Mouse (Mus musculus): ENCODE data around the gene Gsdme. TPM values are rescaled to one million over a fixed set of nuclear protein-coding genes. Genes with fewer than 3 reads are reported as not detected.

The Gsdme gene
- total and polyA plus RNA-seq, 3 experiments, result 0.27 to 1.5 TPM; not detected in 1

GRCm38 (mm10) chr6:50191605-50192004, 72.1 kb downstream of the Gsdme start:
- H3K79me2 ChIP-seq (ENCODE audit: control insufficient read depth, insufficient read depth, low read length, poor library complexity), result no peaks in the 10 kb centered on the region
- H3K27me3 ChIP-seq (ENCODE audit: control insufficient read depth in 1 of 2, insufficient read depth in 2 of 2, low read length in 2 of 2), result no peaks in the 10 kb centered on the region
- no peaks in the 10 kb centered on the region for H3K9me3 ChIP-seq (replicated peaks; ENCODE audit: insufficient read depth, low read length)
- TF ChIP-seq MYB (IDR thresholded peaks at IDR 0.05; ENCODE audit: low read depth, low read length), result no peak
- peaks cover 2 to 12% of the 10 kb centered on the region in 2 experiments; a peak in 3 of 4 replicates for H3K36me3 ChIP-seq (ENCODE audit: control insufficient read depth in 1 of 2, insufficient read depth in 2 of 2, low read length in 2 of 2)
- H3K9ac ChIP-seq (ENCODE audit: control insufficient read depth, low read depth, low read length, poor library complexity, severe bottlenecking), result no peak overlapping the region
- no peak overlapping the region for H3K27ac ChIP-seq (ENCODE audit: control insufficient read depth, low read depth, low read length)
- H3K4me3 ChIP-seq (ENCODE audit: control insufficient read depth in 1 of 2, insufficient read depth in 1 of 2, low read depth in 2 of 2, low read length in 2 of 2), result no peak overlapping the region
- no peaks in the 10 kb centered on the region for H3K4me1 ChIP-seq (ENCODE audit: control insufficient read depth in 1 of 2, insufficient read depth in 2 of 2, low read length in 2 of 2)
- DNase-seq (ENCODE audit: low read depth, low spot score), result no peak

GRCm38 (mm10) chr6:50189376-50189775, 74.3 kb downstream of the Gsdme start:
- TF ChIP-seq USF2 (IDR thresholded peaks at IDR 0.05; ENCODE audit: borderline replicate concordance in 1 of 2, insufficient read depth in 1 of 2, low read depth in 1 of 2, low read length in 2 of 2) (no peak), BHLHE40 (IDR thresholded peaks at IDR 0.05; ENCODE audit: borderline replicate concordance, low read depth, low read length) (no peak), RAD21 (IDR thresholded peaks at IDR 0.05; ENCODE audit: low read depth, low read length) (no peak), ZNF384 (IDR thresholded peaks at IDR 0.05; ENCODE audit: low read depth, low read length) (no peak), CTCF (IDR thresholded peaks at IDR 0.05 in 2 of 3, conservative IDR thresholded peaks at IDR 0.05 in 1 of 3; ENCODE audit: control insufficient read depth in 1 of 3, insufficient read depth in 1 of 3, low read depth in 2 of 3, low read length in 3 of 3, poor library complexity in 1 of 3, severe bottlenecking in 1 of 3) (no peak), MEF2A (IDR thresholded peaks at IDR 0.05; ENCODE audit: extremely low read depth, insufficient replicate concordance, low read depth, low read length, poor library complexity, severe bottlenecking) (no peak), TBP (IDR thresholded peaks at IDR 0.05; ENCODE audit: low read depth, low read length) (no peak), POLR2AphosphoS5 (IDR thresholded peaks at IDR 0.05; ENCODE audit: borderline replicate concordance, low read depth, low read length) (no peak), GATA1 (IDR thresholded peaks at IDR 0.05; ENCODE audit: low read depth, low read length) (no peak), MAFK (IDR thresholded peaks at IDR 0.05; ENCODE audit: borderline replicate concordance, low read depth, low read length) (no peak), POLR2A (IDR thresholded peaks at IDR 0.05; ENCODE audit: control insufficient read depth in 1 of 2, insufficient read depth in 1 of 2, low read depth in 1 of 2, low read length in 2 of 2, poor library complexity in 1 of 2) (no peak), KAT2A (conservative IDR thresholded peaks at IDR 0.05; ENCODE audit: low read depth, low read length) (no peak), CHD2 (IDR thresholded peaks at IDR 0.05; ENCODE audit: low read length) (no peak)
- H3K4me3 ChIP-seq (ENCODE audit: control insufficient read depth in 1 of 2, insufficient read depth in 1 of 2, low read depth in 2 of 2, low read length in 2 of 2), result no peak overlapping the region
- H3K9me3 ChIP-seq (replicated peaks; ENCODE audit: insufficient read depth, low read length), result no peaks in the 10 kb centered on the region
- H3K79me2 ChIP-seq (ENCODE audit: control insufficient read depth, insufficient read depth, low read length, poor library complexity), result no peaks in the 10 kb centered on the region
- H3K27ac ChIP-seq (ENCODE audit: control insufficient read depth, low read depth, low read length), result no peak overlapping the region
- no peak for DNase-seq (ENCODE audit: low read depth, low spot score)
- peaks cover 2 to 12% of the 10 kb centered on the region in 2 experiments; a peak in 3 of 4 replicates for H3K36me3 ChIP-seq (ENCODE audit: control insufficient read depth in 1 of 2, insufficient read depth in 2 of 2, low read length in 2 of 2)
- H3K27me3 ChIP-seq (ENCODE audit: control insufficient read depth in 1 of 2, insufficient read depth in 2 of 2, low read length in 2 of 2), result no peaks in the 10 kb centered on the region
- H3K9ac ChIP-seq (ENCODE audit: control insufficient read depth, low read depth, low read length, poor library complexity, severe bottlenecking), result no peak overlapping the region
- no peaks in the 10 kb centered on the region for H3K4me1 ChIP-seq (ENCODE audit: control insufficient read depth in 1 of 2, insufficient read depth in 2 of 2, low read length in 2 of 2)

GRCm38 (mm10) chr6:50187955-50188354, 75.7 kb downstream of the Gsdme start:
- Histone ChIP-seq H3K79me2 (ENCODE audit: control insufficient read depth, insufficient read depth, low read length, poor library complexity) (no peaks in the 10 kb centered on the region), H3K4me3 (ENCODE audit: control insufficient read depth in 1 of 2, insufficient read depth in 1 of 2, low read depth in 2 of 2, low read length in 2 of 2) (no peak overlapping the region)

More at GRCm38 (mm10) chr6:50187955-50188354, 75.7 kb downstream of the Gsdme start:
- H3K27me3 ChIP-seq (ENCODE audit: control insufficient read depth in 1 of 2, insufficient read depth in 2 of 2, low read length in 2 of 2), result no peaks in the 10 kb centered on the region
- no peaks in the 10 kb centered on the region for H3K9me3 ChIP-seq (replicated peaks; ENCODE audit: insufficient read depth, low read length)
- H3K9ac ChIP-seq (ENCODE audit: control insufficient read depth, low read depth, low read length, poor library complexity, severe bottlenecking), result no peak overlapping the region
- H3K36me3 ChIP-seq (ENCODE audit: control insufficient read depth in 1 of 2, insufficient read depth in 2 of 2, low read length in 2 of 2), result peaks cover 2 to 13% of the 10 kb centered on the region in 2 experiments; a peak in 3 of 4 replicates
- H3K4me1 ChIP-seq (ENCODE audit: control insufficient read depth in 1 of 2, insufficient read depth in 2 of 2, low read length in 2 of 2), result no peaks in the 10 kb centered on the region
- no peak overlapping the region for H3K27ac ChIP-seq (ENCODE audit: control insufficient read depth, low read depth, low read length)
- TF ChIP-seq ELF1 (IDR thresholded peaks at IDR 0.05; ENCODE audit: low read depth, low read length) (no peak), GATA1 (IDR thresholded peaks at IDR 0.05; ENCODE audit: low read depth, low read length) (no peak), TAL1 (IDR thresholded peaks at IDR 0.05; ENCODE audit: low read length) (no peak), POLR2A (IDR thresholded peaks at IDR 0.05; ENCODE audit: control insufficient read depth in 1 of 2, insufficient read depth in 1 of 2, low read depth in 1 of 2, low read length in 2 of 2, poor library complexity in 1 of 2) (no peak), POLR2AphosphoS5 (IDR thresholded peaks at IDR 0.05; ENCODE audit: borderline replicate concordance, low read depth, low read length) (no peak), CHD1 (IDR thresholded peaks at IDR 0.05; ENCODE audit: low read depth, low read length) (no peak), MYC (IDR thresholded peaks at IDR 0.05; ENCODE audit: low read depth, low read length) (no peak), NRF1 (IDR thresholded peaks at IDR 0.05; ENCODE audit: insufficient read depth, low read depth, low read length, poor library complexity, severe bottlenecking) (no peak), ZC3H11A (IDR thresholded peaks at IDR 0.05; ENCODE audit: low read depth, low read length) (no peak), USF2 (IDR thresholded peaks at IDR 0.05; ENCODE audit: borderline replicate concordance in 1 of 2, insufficient read depth in 1 of 2, low read depth in 1 of 2, low read length in 2 of 2) (no peak), CHD2 (IDR thresholded peaks at IDR 0.05; ENCODE audit: low read length) (no peak), TBP (IDR thresholded peaks at IDR 0.05; ENCODE audit: low read depth, low read length) (no peak), USF1 (IDR thresholded peaks at IDR 0.05; ENCODE audit: low read depth, low read length) (no peak)
- no peak for DNase-seq (ENCODE audit: low read depth, low spot score)

Data from MEL (cell line).